Mouse (Mus musculus) stomach, embryonic 15.5 days (tissue): ENCODE data around the gene Rin2. TPM values are rescaled to one million over a fixed set of nuclear protein-coding genes. Genes with fewer than 3 reads are reported as not detected.

Experiments
- ATAC-seq: fragments of 200-750 bp; cut with Nextera tagmentation; 2 replicates; pipeline ENCODE4 v1.8.0; 2017; ENCODE audit warnings: low read depth, moderate number of reproducible peaks, moderate TSS enrichment; ENCODE audit not compliant: insufficient read depth, low FRiP score
- H3K27ac ChIP-seq: fragments of 300-500 bp; sonication (generic); 2 replicates; pipeline ENCODE4 v1.5.1; 2015; ENCODE audit warnings: mild to moderate bottlenecking, inconsistent platforms
- H3K27me3 ChIP-seq: fragments of 300-500 bp; sonication (generic); replicated peaks from 2 replicates; pipeline ENCODE4 v1.6.1; 2015; ENCODE audit warnings: inconsistent platforms
- H3K36me3 ChIP-seq: fragments of 300-500 bp; sonication (generic); 2 replicates; pipeline ENCODE4 v1.6.1; 2015; ENCODE audit warnings: inconsistent platforms
- H3K4me1 ChIP-seq: fragments of 300-500 bp; sonication (generic); 2 replicates; pipeline ENCODE4 v1.6.1; 2015; ENCODE audit warnings: inconsistent platforms
- H3K4me2 ChIP-seq: fragments of 300-500 bp; sonication (generic); 2 replicates; pipeline ENCODE4 v1.6.1; 2015; ENCODE audit warnings: mild to moderate bottlenecking, inconsistent platforms
- H3K4me3 ChIP-seq: fragments of 300-500 bp; sonication (generic); replicated peaks from 2 replicates; pipeline ENCODE4 v1.5.1; 2015; ENCODE audit warnings: inconsistent platforms
- H3K9ac ChIP-seq: fragments of 300-500 bp; sonication (generic); 2 replicates; pipeline ENCODE4 v1.6.1; 2015; ENCODE audit warnings: inconsistent platforms
- H3K9me3 ChIP-seq: fragments of 300-500 bp; sonication (generic); 2 replicates; pipeline ENCODE4 v1.6.1; 2016; ENCODE audit warnings: inconsistent platforms
- WGBS: fragments of 180-500 bp; shearing (Covaris S2); methylation state at CpG from one replicate; pipeline ENCODE4 v1.1.7; 2015; 5-methylcytosine and 5-hydroxymethylcytosine counted together
- polyA plus RNA-seq: library from polyadenylated mRNA; unstranded; fragments of >200 nt; fragmentation: Nextera tagmentation; extraction: Ambion mirVana; gene quantifications from 2 replicates; pipeline ENCODE4 v1.2.1, GENCODE M21; 2015

The Rin2 gene
- polyA plus RNA-seq, 1 experiment from 2014 or later = 32.8 TPM

DNA sequence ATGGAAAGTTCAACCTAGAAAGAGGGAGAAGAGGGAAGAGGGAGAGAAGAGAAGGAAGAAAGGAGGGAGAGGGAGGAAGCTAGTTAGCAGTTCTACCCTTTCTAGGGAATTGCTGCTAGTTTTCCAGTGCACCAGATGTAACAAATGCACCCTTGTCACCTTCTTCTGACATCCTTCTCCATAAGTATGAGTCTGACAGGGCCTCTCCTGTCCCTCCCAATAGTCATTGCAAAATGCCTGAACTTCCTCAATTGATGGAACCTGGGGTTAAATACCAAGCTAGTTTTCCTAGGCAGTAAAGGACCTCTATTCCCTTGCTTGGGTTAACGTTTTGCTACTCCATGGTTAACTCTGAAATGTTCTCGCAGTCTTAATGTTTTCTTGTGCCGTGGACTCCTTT, 149.7 kb downstream of the Rin2 start:
- Histone ChIP-seq H3K27ac (no peak overlapping the region), H3K27me3 (no peaks in the 10 kb centered on the region), H3K4me3 (no peak overlapping the region), H3K9me3 (no peaks in the 10 kb centered on the region), H3K9ac (no peak overlapping the region), H3K36me3 (0 out of 2 replicates have a peak, but pooled peaks cover 2% of the 10 kb centered on the region), H3K4me2 (no peak overlapping the region), H3K4me1 (no peaks in the 10 kb centered on the region)
- ATAC-seq = no peak
- WGBS = 85% methylated on average over 3 of the region's 3 CpGs

DNA sequence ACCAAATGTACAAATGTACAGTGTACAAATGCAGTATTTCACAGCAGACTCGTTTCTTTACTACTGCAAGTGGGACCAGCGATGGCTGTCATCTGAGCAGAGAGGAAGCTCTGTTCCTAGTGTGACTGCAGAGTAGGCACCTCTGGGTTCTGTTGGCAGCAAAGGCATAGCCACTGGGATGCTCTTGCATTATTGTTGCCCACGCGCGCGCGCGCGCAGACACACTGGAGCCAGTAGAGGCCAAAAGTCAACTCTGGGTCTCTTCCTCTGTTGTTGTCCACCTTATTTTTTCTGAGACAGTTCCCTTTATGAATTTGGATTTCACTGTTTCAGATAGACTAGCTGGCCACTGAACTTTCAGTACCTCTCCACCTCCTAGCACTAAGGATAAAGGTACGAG, 150.2 kb downstream of the Rin2 start:
- 94% methylated on average over 10 of the region's 10 CpGs for WGBS
- H3K9me3 ChIP-seq = no peaks in the 10 kb centered on the region
- no peak overlapping the region for H3K9ac ChIP-seq
- H3K27me3 ChIP-seq = no peaks in the 10 kb centered on the region
- H3K27ac ChIP-seq = no peak overlapping the region
- H3K4me1 ChIP-seq = no peaks in the 10 kb centered on the region
- H3K4me2 ChIP-seq = no peak overlapping the region
- H3K4me3 ChIP-seq = no peak overlapping the region
- 0 out of 2 replicates have a peak, but pooled peaks cover 2% of the 10 kb centered on the region for H3K36me3 ChIP-seq
- ATAC-seq = no peak

DNA sequence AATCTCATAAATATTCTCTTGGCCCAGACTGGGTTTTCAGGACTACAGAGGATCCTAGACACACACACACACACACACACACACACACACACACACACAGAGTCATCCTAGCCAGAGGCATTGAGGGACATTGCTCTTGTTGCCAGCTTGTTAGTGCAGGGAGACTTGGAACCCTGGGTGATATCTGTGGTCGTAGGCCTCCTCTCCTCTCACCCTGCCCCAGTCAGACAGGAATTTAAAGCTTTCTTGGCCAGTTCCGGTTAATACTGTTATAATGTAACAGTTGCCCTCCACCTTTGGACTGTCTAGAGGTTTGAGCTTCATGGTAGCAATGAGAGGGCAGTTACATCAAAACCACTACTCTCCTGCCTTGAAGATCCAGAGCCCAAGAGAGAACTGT, 152.9 kb downstream of the Rin2 start:
- H3K4me2 ChIP-seq = no peak overlapping the region
- H3K9me3 ChIP-seq = no peaks in the 10 kb centered on the region
- no peak for ATAC-seq
- no peak overlapping the region for H3K27ac ChIP-seq
- 79% methylated on average over 2 of the region's 2 CpGs for WGBS
- peaks cover 5% of the 10 kb centered on the region; the same call in 1 of the 2 replicates for H3K4me1 ChIP-seq
- no peak overlapping the region for H3K4me3 ChIP-seq
- H3K9ac ChIP-seq = no peak overlapping the region
- H3K36me3 ChIP-seq = 0 out of 2 replicates have a peak, but pooled peaks cover 2% of the 10 kb centered on the region
- H3K27me3 ChIP-seq = no peaks in the 10 kb centered on the region

DNA sequence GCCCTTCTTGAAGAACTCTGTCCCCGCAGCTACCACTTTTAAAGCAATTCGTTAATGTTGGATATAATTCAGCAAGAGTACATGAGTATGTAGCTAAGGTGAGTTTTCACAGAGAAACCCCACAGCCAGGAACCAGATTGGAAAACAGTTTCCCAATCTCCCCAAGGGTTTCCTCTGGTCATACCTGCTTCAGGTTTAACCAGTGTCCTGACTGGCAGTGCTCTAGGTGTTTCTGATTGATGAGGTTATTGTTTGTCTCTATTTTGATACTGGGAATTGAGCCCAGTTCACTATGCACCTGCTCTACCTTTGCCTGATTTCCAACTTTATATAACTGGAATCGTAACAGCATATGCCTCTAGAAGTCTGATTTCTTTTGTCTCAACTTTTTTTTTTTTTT, 153.6 kb downstream of the Rin2 start:
- no peak overlapping the region for H3K4me3 ChIP-seq
- WGBS = 90% methylated on average over 3 of the region's 3 CpGs
- no peaks in the 10 kb centered on the region for H3K36me3 ChIP-seq
- no peaks in the 10 kb centered on the region for H3K9me3 ChIP-seq
- no peaks in the 10 kb centered on the region for H3K27me3 ChIP-seq
- H3K27ac ChIP-seq = no peak overlapping the region
- H3K4me2 ChIP-seq = no peak overlapping the region
- no peak overlapping the region for H3K9ac ChIP-seq
- H3K4me1 ChIP-seq = peaks cover 5% of the 10 kb centered on the region; the same call in 1 of the 2 replicates
- no peak for ATAC-seq

DNA sequence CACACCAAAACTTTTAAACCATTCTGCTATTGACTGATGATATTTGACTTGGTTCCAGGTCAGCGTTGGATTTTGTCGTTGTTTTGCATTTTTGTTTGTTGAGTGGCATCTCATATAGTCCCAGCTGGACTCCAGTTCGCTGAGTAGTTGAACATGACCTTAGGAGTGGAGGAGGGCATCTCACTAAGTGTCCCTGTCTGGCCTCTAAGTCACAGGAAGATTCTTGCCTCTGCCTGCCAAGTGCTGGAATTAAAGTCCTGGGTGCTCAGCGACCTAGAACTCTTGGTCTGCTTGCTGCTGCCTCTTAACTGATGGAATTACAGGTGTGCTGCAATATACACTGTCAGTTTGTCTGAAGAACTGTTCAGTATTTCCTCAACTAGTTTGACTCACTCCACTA, 154.2 kb downstream of the Rin2 start:
- Histone ChIP-seq H3K9me3 (no peaks in the 10 kb centered on the region), H3K4me3 (no peak overlapping the region), H3K36me3 (no peaks in the 10 kb centered on the region), H3K4me1 (peaks cover 5% of the 10 kb centered on the region; the same call in 1 of the 2 replicates), H3K27ac (0 out of 2 replicates have a peak overlapping the region, but pooled peaks have one; percentile 6), H3K27me3 (no peaks in the 10 kb centered on the region), H3K4me2 (no peak overlapping the region), H3K9ac (no peak overlapping the region)
- ATAC-seq = no peak
- 74% methylated on average over 4 of the region's 4 CpGs for WGBS

DNA sequence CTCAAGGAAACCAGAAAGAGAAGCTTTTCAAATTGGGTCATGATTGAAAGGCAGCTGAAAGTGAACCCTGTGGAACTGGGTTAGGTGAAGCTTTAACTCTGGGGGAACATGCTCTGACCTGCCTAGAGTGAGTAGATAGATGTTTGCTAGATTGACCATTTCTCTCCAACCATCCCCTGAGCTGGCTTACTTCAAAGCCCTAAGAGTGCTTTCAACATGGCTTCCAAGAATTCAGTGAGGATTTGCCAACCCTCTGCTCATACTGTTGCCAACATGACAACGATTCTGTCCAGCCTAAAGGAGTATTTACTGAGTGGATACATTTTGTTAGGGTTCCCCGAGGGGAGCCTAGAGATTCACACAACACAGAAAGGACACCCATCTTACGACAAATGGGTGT, 155.4 kb downstream of the Rin2 start:
- Histone ChIP-seq H3K4me3 (no peak overlapping the region), H3K9me3 (no peaks in the 10 kb centered on the region), H3K4me1 (peaks cover 5% of the 10 kb centered on the region; the same call in 1 of the 2 replicates), H3K27ac (no peak overlapping the region), H3K4me2 (no peak overlapping the region), H3K9ac (no peak overlapping the region), H3K27me3 (no peaks in the 10 kb centered on the region), H3K36me3 (no peaks in the 10 kb centered on the region)
- WGBS = 76% methylated on average over 3 of the region's 3 CpGs
- ATAC-seq = no peak

DNA sequence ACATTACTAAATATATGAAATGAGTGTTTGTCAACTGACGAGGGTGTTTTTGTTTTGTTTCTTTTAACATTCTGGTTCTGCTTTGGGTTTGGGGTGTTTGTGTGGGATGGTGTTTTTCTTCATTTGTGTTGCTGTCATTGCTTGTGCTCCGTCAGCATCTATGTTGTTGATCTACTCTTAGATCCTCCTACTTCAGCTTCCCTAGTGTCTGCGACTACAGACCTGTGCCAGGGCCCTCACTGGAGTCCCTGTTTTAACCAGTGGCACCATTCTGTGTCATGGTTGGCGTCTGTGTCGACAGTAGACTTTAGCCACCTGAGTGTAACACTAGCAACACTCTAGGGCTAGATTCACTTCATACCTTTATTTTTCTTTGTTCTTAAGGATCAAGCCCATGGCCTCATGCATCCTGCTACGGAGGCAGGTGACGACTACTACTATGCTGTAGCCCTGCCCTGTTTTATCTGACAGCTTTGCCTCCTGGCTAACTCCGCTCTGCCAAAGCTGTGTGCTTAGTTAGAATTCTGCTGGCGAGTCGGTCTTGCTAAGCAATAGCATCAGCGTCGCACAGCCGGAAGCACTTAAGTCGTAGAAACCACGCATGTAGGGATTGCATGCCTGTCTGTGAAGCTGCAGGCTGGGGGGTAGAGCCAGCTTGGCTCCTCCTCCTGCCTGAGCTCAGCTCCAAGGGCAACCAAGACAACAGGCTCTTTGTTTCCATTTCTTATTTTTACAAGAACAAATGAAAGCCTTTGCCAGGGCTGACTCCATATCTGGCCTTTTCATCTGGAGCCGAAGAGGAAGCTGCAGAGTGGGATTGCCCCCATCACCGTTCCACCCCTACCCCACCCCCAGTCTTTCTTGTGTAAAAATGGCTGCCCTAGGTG, 157.2 kb downstream of the Rin2 start:
- Histone ChIP-seq H3K36me3 (no peaks in the 10 kb centered on the region), H3K4me1 (peaks cover 5% of the 10 kb centered on the region; the same call in 1 of the 2 replicates), H3K4me3 (no peak overlapping the region), H3K9me3 (no peaks in the 10 kb centered on the region), H3K4me2 (peak overlapping the region; percentile 21; the same call in 1 of the 2 replicates), H3K27me3 (no peaks in the 10 kb centered on the region), H3K9ac (no peak overlapping the region), H3K27ac (peak overlapping the region; percentile 64)
- ATAC-seq = peak; percentile 81
- 50% methylated on average over 17 of the region's 17 CpGs for WGBS

DNA sequence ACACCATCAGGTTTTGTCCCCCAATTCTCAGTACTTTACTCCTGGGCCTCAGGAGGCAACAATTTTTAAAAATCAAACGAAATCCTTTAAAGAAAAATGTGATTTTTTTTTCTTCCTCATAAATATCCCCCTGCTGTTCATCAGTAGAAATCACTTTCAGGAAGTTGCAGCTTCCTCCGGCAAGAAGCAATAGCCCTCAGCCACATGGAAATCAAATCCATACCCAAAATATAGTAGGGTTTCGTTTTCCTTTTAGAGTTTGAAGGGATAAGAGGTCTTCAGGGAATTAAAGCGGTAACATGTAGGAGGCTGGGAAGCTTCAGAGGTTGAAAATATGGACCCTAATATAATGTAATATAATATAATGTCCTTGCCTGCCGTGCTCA, 157.8 kb downstream of the Rin2 start:
- WGBS = 64% methylated on average over 5 of the region's 5 CpGs
- H3K4me3 ChIP-seq = no peak overlapping the region
- H3K4me2 ChIP-seq = peak overlapping the region; percentile 21; the same call in 1 of the 2 replicates
- H3K9ac ChIP-seq = no peak overlapping the region
- H3K36me3 ChIP-seq = no peaks in the 10 kb centered on the region
- no peak for ATAC-seq
- H3K9me3 ChIP-seq = no peaks in the 10 kb centered on the region
- no peaks in the 10 kb centered on the region for H3K27me3 ChIP-seq
- peaks cover 5% of the 10 kb centered on the region; the same call in 1 of the 2 replicates for H3K4me1 ChIP-seq
- H3K27ac ChIP-seq = peak overlapping the region; percentile 64

DNA sequence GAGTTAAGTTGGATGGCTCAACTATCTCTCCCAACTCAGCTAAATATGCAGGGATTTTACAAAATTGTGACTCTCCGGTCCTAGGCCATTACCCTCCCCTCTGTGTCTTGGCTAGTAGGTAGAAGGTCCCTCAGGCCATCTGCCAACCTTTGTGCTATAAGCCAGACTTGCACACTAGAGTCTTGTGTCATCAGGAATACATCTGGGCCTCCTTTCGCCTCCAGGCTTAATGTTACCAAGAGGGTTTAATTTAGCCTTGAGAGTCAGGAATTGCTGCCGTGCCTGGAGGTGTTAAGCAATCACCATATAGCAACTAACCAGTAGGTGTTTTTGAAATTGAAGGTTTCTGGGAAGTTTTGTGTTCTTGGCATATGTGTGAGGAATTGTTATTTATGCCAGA, 158.3 kb downstream of the Rin2 start:
- 84% methylated on average over 3 of the region's 3 CpGs for WGBS
- H3K4me1 ChIP-seq = peaks cover 5% of the 10 kb centered on the region; the same call in 1 of the 2 replicates
- no peaks in the 10 kb centered on the region for H3K9me3 ChIP-seq
- H3K36me3 ChIP-seq = no peaks in the 10 kb centered on the region
- H3K4me2 ChIP-seq = no peak overlapping the region
- H3K4me3 ChIP-seq = no peak overlapping the region
- peak overlapping the region; percentile 64; the same call in 1 of the 2 replicates for H3K27ac ChIP-seq
- H3K9ac ChIP-seq = no peak overlapping the region
- H3K27me3 ChIP-seq = no peaks in the 10 kb centered on the region
- no peak for ATAC-seq

DNA sequence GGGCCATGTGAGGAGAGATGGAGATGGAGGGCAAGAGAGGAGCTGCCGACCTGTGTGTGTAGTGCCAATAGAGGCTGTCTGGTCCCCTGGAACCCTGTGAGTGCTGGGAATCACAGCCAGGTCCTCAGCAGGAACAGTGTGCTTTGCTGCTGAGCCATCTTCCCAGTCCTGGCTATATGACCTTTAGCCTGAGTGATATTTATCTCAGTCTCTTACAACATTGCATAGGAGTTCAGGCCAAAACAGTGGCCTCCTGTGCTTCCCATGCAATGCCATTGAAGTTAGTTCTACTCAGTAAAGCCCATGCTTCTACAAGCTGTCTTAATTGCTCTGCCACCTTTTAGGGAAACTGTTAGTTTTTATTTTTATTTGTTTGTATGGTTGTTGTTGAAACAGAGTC, 160.9 kb downstream of the Rin2 start:
- H3K9ac ChIP-seq = no peak overlapping the region
- H3K27ac ChIP-seq = no peak overlapping the region
- ATAC-seq = no peak

DNA sequence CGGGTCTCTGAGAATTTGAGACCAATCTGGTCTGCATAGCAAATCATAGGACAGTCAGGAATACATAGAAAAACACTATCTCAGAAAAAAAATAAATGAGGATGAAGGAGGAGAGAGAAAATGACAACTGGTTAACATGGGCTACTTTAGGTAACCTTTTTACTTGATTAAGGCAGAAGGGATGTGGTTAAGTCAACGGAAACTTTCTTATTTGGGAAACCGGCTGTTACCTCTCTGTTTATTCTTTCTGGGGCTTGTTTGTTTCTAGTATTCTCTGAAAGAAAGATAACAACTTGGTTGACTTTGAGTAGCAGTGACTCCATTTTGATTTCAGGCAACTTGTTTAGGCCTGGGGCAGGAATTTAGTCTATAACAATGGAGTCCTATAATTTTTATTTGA, 163.7 kb downstream of the Rin2 start:
- Histone ChIP-seq H3K4me2 (no peak overlapping the region), H3K9me3 (no peaks in the 10 kb centered on the region), H3K27me3 (no peaks in the 10 kb centered on the region), H3K27ac (no peak overlapping the region), H3K4me1 (no peaks in the 10 kb centered on the region), H3K4me3 (no peak overlapping the region), H3K36me3 (no peaks in the 10 kb centered on the region), H3K9ac (no peak overlapping the region)
- no peak for ATAC-seq
- 80% methylated on average over 3 of the region's 3 CpGs for WGBS

More for the DNA sequence above, 160.9 kb downstream of the Rin2 start:
- no peak overlapping the region for H3K4me2 ChIP-seq
- H3K4me3 ChIP-seq = no peak overlapping the region
- no peaks in the 10 kb centered on the region for H3K27me3 ChIP-seq
- 52% methylated on average over 1 of the region's 1 CpGs for WGBS
- no peaks in the 10 kb centered on the region for H3K9me3 ChIP-seq
- peaks cover 5% of the 10 kb centered on the region; the same call in 1 of the 2 replicates for H3K4me1 ChIP-seq
- H3K36me3 ChIP-seq = no peaks in the 10 kb centered on the region

DNA sequence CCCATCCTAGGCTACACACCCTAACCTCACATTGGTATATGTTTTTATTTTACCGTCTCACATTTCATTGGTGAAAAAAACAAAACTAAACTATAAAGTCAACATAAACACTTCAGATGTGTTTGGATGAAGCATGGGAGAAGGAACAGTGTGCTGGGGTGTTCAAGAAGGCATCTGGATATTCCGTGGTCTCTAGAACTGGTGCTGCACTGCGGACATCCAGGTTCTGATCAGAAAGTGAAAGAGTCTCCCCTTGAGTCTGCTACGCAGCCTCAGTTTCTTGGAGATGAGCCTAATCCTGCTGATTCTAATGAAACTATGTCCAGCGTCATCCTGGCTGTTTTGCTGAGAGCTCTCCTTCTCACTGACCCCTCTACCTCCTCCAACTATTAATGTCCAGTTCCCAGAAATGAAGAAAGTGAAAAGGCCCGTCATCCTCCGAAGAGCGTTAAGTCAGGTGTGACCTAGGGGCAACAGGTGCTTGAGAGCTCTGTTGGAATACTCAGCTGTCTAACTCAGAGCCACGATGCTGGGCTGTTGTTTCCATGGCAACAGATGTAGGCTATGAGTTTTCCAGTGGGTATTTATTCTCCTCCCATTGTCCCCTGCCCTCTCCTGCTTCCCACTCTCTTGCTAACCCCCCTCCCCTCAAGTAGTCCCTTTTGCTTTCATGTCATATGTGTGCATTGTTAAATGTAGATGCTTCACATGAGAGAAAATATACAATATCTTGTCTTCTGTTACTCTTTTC, 164.7 kb downstream of the Rin2 start:
- Histone ChIP-seq H3K4me3 (no peak overlapping the region), H3K36me3 (no peaks in the 10 kb centered on the region), H3K9ac (no peak overlapping the region), H3K27ac (no peak overlapping the region), H3K27me3 (no peaks in the 10 kb centered on the region), H3K9me3 (no peaks in the 10 kb centered on the region), H3K4me1 (no peaks in the 10 kb centered on the region), H3K4me2 (no peak overlapping the region)
- no peak for ATAC-seq
- WGBS = 82% methylated on average over 9 of the region's 9 CpGs
